Mouse (Mus musculus): ENCODE results near the gene Zfp12. TPM values are rescaled to one million over a fixed set of nuclear protein-coding genes. Genes with fewer than 3 reads are reported as not detected.
A peak's percentile ranks its signal among the peaks of the same experiment; 100 is the strongest.
"Not testable (repeated sequence)": the region's sequence is repeated elsewhere in the genome, so short reads cannot be mapped to it uniquely, and the experiment has no call there.

Gene Zfp12
- polyA plus RNA-seq (2015; fragmentation: Nextera tagmentation; extraction: Ambion mirVana): 7.4 and 8.0 TPM in 2 replicates

DNA sequence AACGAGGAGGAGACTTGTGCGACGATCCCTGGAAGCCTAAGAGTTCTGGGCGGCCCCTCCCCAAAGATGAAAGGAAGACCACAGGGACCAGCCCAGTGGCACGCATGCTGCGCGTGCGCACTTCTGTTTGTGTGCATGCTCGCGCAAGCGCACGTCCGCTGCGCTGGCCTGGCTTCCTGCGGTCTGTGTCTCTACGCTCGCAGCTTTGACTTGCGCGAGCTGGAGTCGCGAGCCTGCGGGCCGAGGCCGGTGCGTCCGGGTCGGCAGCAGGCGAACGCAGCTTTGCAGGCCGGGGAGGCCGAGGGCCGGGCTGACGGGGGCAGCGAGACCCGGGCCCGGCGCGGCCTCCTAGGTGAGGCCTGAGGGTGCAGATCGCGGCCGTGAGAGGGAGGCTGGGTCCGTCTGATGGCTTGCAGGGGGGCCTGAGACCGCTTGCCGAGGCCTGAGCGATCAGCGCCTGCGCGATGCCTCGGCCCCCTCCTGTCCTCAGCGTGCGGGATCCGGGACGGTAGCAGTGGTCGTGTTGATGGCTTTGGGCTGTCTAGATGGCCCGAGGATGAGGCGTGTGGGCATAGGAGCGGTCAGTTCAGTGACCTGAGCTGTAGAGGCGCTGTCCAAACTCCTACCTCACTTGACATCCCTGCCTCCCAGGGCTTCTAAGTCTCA is at the start of gene Zfp12:
Zfp12 (plus strand) TSS at position 136 of the 666 bp plus-strand sequence.
- H3K4me3 ChIP-seq (ENCODE audit: low read length): peak within 1 kb of the TSS; percentile 93
- peak within 1 kb of the TSS; percentile 98 for H3K27ac ChIP-seq (ENCODE audit: low read length)
- WGBS: under 1% methylated on average over 57 of the region's 58 CpGs
- 0 out of 2 replicates have a peak, but pooled peaks cover 6% of the 10 kb centered on the region for H3K4me1 ChIP-seq (ENCODE audit: control insufficient read depth, insufficient read depth, low read length)
- no peaks in the 10 kb centered on the region for H3K9me3 ChIP-seq (ENCODE audit: control insufficient read depth, low read length)
- H3K4me2 ChIP-seq (ENCODE audit: low read depth, low read length): peak within 1 kb of the TSS; percentile 83
- H3K36me3 ChIP-seq (ENCODE audit: control insufficient read depth, insufficient read depth, low read length): peaks cover 1% of the 10 kb centered on the region; the same call in 1 of the 2 replicates
- no peaks in the 10 kb centered on the region for H3K27me3 ChIP-seq (replicated peaks; ENCODE audit: control insufficient read depth, insufficient read depth, low read length)
- H3K9ac ChIP-seq (ENCODE audit: low read depth, low read length): peak within 1 kb of the TSS; percentile 96
- ATAC-seq: peak; percentile 99

DNA sequence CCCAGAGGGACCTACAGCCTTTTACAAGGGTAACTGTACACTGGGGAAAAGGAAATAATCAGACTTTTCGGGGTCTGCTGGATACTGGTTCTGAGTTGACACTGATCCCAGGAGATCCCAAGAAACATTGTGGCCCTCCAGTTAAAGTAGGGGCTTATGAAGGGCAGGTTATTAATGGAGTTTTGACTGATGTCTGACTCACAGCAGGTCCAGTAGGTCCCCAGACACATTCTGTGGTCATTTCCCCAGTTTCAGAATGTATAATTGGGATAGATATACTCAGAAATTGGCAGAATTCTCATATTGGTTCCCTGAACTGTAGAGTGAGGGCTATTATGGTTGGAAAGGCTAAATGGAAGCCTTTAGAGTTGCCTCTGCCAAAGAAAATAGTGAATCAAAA is 46.9 kb upstream of the Zfp12 start:
- not testable (repeated sequence) for H3K36me3 ChIP-seq (ENCODE audit: control insufficient read depth, insufficient read depth, low read length); ATAC-seq; H3K4me3 ChIP-seq (ENCODE audit: low read length); H3K9ac ChIP-seq (ENCODE audit: low read depth, low read length); H3K4me2 ChIP-seq (ENCODE audit: low read depth, low read length); H3K27me3 ChIP-seq (replicated peaks; ENCODE audit: control insufficient read depth, insufficient read depth, low read length); H3K4me1 ChIP-seq (ENCODE audit: control insufficient read depth, insufficient read depth, low read length); H3K27ac ChIP-seq (ENCODE audit: low read length); H3K9me3 ChIP-seq (ENCODE audit: control insufficient read depth, low read length)
- no CpG with 5 or more reads among the region's 1 CpGs for WGBS

DNA sequence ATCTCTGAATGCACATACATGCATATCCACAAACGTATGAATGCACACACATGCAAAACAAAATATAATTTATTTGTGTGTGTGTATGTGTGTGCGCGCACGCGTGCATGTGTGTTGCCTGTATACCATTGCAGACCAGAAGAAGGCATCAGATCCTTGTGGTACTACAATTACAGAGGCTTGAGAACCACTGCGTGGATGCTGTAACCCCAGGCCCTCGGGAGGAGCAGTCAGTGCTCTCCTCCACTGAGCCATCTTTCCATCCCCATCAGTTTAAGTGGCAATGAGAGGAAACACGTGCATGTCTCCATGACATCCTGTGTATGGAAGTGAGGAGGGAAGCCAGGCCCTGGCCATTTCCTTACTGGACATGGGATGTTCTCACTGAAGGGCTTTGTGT is 42.2 kb upstream of the Zfp12 start:
- ATAC-seq: no peak

DNA sequence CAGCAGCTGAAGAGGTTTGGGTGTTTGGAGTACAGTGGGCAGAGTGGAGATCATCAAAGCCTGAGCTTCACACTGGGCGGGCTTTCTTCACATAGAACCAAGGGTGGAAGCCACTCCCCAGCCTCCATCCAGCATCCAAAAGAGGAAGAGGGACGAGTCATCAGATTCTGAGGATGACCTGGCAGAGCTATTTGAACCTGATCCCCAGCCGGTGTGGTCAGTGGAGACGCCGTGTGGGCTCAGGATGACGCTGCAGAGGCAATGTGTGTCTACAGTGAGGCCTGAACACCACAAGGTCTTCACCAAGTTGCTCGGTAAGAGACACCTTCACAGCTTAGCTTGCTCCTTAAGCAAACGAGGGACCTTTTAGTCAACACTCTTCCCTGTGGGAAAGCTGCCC is 40.2 kb upstream of the Zfp12 start:
- not testable (repeated sequence) for H3K4me3 ChIP-seq (ENCODE audit: low read length); H3K27me3 ChIP-seq (replicated peaks; ENCODE audit: control insufficient read depth, insufficient read depth, low read length); H3K9ac ChIP-seq (ENCODE audit: low read depth, low read length); ATAC-seq; H3K27ac ChIP-seq (ENCODE audit: low read length); H3K9me3 ChIP-seq (ENCODE audit: control insufficient read depth, low read length); H3K4me2 ChIP-seq (ENCODE audit: low read depth, low read length); H3K36me3 ChIP-seq (ENCODE audit: control insufficient read depth, insufficient read depth, low read length); H3K4me1 ChIP-seq (ENCODE audit: control insufficient read depth, insufficient read depth, low read length)
- WGBS: 62% methylated on average over 8 of the region's 8 CpGs

More for the DNA sequence above, 42.2 kb upstream of the Zfp12 start:
- Histone ChIP-seq H3K27me3 (replicated peaks; ENCODE audit: control insufficient read depth, insufficient read depth, low read length) (no peaks in the 10 kb centered on the region), H3K9me3 (ENCODE audit: control insufficient read depth, low read length) (no peaks in the 10 kb centered on the region), H3K9ac (ENCODE audit: low read depth, low read length) (no peak overlapping the region), H3K4me2 (ENCODE audit: low read depth, low read length) (no peak overlapping the region), H3K4me1 (ENCODE audit: control insufficient read depth, insufficient read depth, low read length) (no peaks in the 10 kb centered on the region), H3K36me3 (ENCODE audit: control insufficient read depth, insufficient read depth, low read length) (no peaks in the 10 kb centered on the region), H3K27ac (ENCODE audit: low read length) (no peak overlapping the region), H3K4me3 (ENCODE audit: low read length) (no peak overlapping the region)
- WGBS: 88% methylated on average over 8 of the region's 8 CpGs

DNA sequence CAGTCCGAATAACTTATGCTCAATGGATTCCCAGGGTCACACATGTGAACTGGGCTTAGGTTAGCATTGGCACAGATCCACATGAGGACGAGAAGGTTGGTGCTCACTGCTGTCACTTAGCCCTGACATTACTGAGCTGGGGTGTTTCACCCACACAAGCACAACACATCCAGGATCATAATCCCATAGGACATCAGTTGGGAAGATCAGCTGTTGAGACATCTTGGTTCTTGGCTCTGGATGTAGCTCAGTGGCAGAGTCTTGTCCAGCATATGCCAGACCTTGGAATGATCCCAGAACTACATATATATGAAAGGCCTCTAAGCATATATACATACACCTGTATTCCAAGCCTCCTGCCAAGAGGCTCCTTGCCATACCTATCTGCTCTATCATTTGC is 39.8 kb upstream of the Zfp12 start:
- H3K36me3 ChIP-seq (ENCODE audit: control insufficient read depth, insufficient read depth, low read length): no peaks in the 10 kb centered on the region
- H3K27me3 ChIP-seq (replicated peaks; ENCODE audit: control insufficient read depth, insufficient read depth, low read length): no peaks in the 10 kb centered on the region
- ATAC-seq: no peak
- H3K9ac ChIP-seq (ENCODE audit: low read depth, low read length): no peak overlapping the region
- no peaks in the 10 kb centered on the region for H3K4me1 ChIP-seq (ENCODE audit: control insufficient read depth, insufficient read depth, low read length)
- H3K4me3 ChIP-seq (ENCODE audit: low read length): no peak overlapping the region
- H3K9me3 ChIP-seq (ENCODE audit: control insufficient read depth, low read length): no peaks in the 10 kb centered on the region
- 80% methylated on average over 2 of the region's 2 CpGs for WGBS
- no peak overlapping the region for H3K27ac ChIP-seq (ENCODE audit: low read length)
- H3K4me2 ChIP-seq (ENCODE audit: low read depth, low read length): no peak overlapping the region

DNA sequence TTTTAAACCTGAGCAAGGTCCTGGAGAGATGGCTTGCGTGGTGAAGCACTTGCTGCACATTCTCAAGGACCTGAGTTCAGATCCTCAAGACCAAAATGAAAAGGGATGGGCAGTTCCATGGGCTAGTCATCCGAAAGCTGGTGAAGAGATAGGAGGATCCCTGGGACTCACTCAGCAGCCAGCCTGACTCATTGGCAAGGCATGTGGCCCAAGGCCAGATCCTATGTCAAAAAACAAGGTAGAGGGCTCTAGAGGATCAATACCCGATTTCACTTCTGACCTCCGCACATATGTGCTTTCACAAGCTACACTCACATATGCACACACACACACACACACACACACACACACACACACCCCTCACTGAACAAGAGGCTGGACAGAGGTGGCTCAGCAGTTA is 38.5 kb upstream of the Zfp12 start:
- no peak for ATAC-seq
- no peaks in the 10 kb centered on the region for H3K27me3 ChIP-seq (replicated peaks; ENCODE audit: control insufficient read depth, insufficient read depth, low read length)
- H3K4me2 ChIP-seq (ENCODE audit: low read depth, low read length): no peak overlapping the region
- H3K9ac ChIP-seq (ENCODE audit: low read depth, low read length): no peak overlapping the region
- H3K9me3 ChIP-seq (ENCODE audit: control insufficient read depth, low read length): no peaks in the 10 kb centered on the region
- H3K4me3 ChIP-seq (ENCODE audit: low read length): no peak overlapping the region
- WGBS: 82% methylated on average over 4 of the region's 4 CpGs
- H3K27ac ChIP-seq (ENCODE audit: low read length): no peak overlapping the region
- H3K36me3 ChIP-seq (ENCODE audit: control insufficient read depth, insufficient read depth, low read length): no peaks in the 10 kb centered on the region
- H3K4me1 ChIP-seq (ENCODE audit: control insufficient read depth, insufficient read depth, low read length): no peaks in the 10 kb centered on the region

DNA sequence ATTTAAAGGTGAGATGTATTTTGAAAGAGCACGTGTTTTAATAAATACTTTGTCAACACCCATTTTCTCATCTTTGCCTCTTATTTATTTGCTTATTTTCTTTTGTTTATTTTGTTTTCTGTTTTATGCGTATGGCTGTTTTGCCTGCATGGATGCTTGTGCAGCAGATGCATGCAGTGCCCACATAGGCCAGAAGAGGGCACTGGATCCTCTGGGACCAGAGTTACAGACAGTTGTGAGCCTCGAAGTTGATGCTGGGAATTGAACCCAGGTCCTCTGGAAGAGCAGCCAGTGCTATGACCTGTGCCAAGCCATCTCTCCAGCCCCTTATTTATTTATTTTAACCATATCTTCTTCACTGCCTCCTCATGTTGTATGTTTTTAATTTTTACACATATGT is 29.9 kb upstream of the Zfp12 start:
- no peak for ATAC-seq
- Histone ChIP-seq H3K27ac (ENCODE audit: low read length) (no peak overlapping the region), H3K9ac (ENCODE audit: low read depth, low read length) (no peak overlapping the region), H3K4me1 (ENCODE audit: control insufficient read depth, insufficient read depth, low read length) (no peaks in the 10 kb centered on the region), H3K9me3 (ENCODE audit: control insufficient read depth, low read length) (peaks cover 6% of the 10 kb centered on the region; the same call in 1 of the 2 replicates), H3K27me3 (replicated peaks; ENCODE audit: control insufficient read depth, insufficient read depth, low read length) (no peaks in the 10 kb centered on the region), H3K4me3 (ENCODE audit: low read length) (no peak overlapping the region), H3K36me3 (ENCODE audit: control insufficient read depth, insufficient read depth, low read length) (no peaks in the 10 kb centered on the region), H3K4me2 (ENCODE audit: low read depth, low read length) (no peak overlapping the region)
- 77% methylated on average over 3 of the region's 3 CpGs for WGBS

DNA sequence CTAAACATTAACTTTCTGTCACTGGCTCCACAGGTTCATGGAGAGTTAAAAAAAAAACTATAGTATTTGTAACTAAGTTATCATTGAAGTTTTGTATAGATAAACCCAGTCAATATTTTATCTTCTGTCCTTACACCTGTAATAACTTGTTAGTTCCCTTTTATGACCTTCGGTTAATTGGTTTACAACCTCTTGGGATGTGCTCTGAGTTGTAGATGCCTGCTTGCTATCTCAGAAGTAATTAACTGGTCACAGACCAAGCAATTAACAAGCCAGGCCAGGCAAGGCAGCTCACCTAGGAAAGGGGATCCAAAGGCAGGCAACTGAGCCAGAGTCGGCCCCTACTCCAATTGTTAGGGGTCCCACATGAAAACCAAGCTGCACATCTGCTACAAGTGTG is 21.1 kb upstream of the Zfp12 start:
- Histone ChIP-seq H3K27ac (ENCODE audit: low read length) (no peak overlapping the region), H3K9ac (ENCODE audit: low read depth, low read length) (no peak overlapping the region), H3K36me3 (ENCODE audit: control insufficient read depth, insufficient read depth, low read length) (no peaks in the 10 kb centered on the region), H3K27me3 (replicated peaks; ENCODE audit: control insufficient read depth, insufficient read depth, low read length) (peaks cover 2% of the 10 kb centered on the region; the same call in 1 of the 2 replicates), H3K4me3 (ENCODE audit: low read length) (no peak overlapping the region), H3K4me2 (ENCODE audit: low read depth, low read length) (no peak overlapping the region), H3K4me1 (ENCODE audit: control insufficient read depth, insufficient read depth, low read length) (peaks cover 3% of the 10 kb centered on the region; the same call in 1 of the 2 replicates), H3K9me3 (ENCODE audit: control insufficient read depth, low read length) (no peaks in the 10 kb centered on the region)
- WGBS: 46% methylated on average over 2 of the region's 2 CpGs
- ATAC-seq: peak; percentile 93

DNA sequence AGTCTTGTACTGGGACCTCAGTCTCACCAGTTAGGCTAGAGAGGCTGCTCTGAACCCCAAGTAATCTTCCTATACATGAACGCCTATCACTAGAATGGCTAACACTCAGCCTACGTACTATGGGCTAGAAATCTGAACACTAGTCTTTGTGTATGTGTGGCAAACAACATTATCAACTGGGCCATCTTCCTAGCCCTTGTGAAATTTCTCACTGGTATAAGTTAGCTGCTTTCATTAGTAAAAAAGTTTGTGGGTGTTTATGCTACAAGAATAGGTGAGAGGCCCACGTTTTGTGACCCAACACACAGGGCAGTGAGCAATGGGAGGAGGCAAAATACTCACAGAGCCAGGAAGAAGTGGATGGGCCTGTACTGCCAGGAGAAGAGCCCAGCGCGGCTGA is 14.0 kb upstream of the Zfp12 start:
- Histone ChIP-seq H3K36me3 (ENCODE audit: control insufficient read depth, insufficient read depth, low read length) (no peaks in the 10 kb centered on the region), H3K9me3 (ENCODE audit: control insufficient read depth, low read length) (no peaks in the 10 kb centered on the region), H3K4me2 (ENCODE audit: low read depth, low read length) (no peak overlapping the region), H3K4me3 (ENCODE audit: low read length) (no peak overlapping the region), H3K4me1 (ENCODE audit: control insufficient read depth, insufficient read depth, low read length) (no peaks in the 10 kb centered on the region), H3K27me3 (replicated peaks; ENCODE audit: control insufficient read depth, insufficient read depth, low read length) (no peaks in the 10 kb centered on the region), H3K9ac (ENCODE audit: low read depth, low read length) (no peak overlapping the region), H3K27ac (ENCODE audit: low read length) (no peak overlapping the region)
- no peak for ATAC-seq
- WGBS: 65% methylated on average over 5 of the region's 5 CpGs

DNA sequence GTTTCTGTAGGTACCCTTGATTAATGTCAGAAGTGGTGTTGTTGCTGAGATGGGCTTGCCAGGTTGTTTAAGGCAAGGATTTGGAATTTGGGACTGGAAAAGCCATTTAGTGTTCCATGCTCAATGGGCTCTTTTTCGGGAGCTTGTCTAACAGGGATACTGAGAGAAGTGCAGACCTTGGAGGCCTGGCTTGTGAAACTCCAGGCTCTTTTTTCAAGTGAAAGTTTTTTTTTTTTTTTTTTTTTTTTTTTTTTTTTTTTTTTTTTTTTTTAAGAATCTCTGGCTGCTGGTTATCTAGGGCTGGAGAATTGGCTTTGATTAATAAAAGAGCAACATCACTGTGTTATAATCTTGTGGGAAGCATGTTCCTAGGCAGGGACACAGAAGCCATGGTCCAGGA is 12.7 kb upstream of the Zfp12 start:
- H3K27ac ChIP-seq (ENCODE audit: low read length): no peak overlapping the region
- no peak overlapping the region for H3K9ac ChIP-seq (ENCODE audit: low read depth, low read length)
- 71% methylated on average over 1 of the region's 1 CpGs for WGBS
- ATAC-seq: no peak
- H3K4me3 ChIP-seq (ENCODE audit: low read length): no peak overlapping the region
- H3K27me3 ChIP-seq (replicated peaks; ENCODE audit: control insufficient read depth, insufficient read depth, low read length): no peaks in the 10 kb centered on the region
- H3K9me3 ChIP-seq (ENCODE audit: control insufficient read depth, low read length): no peaks in the 10 kb centered on the region
- H3K4me1 ChIP-seq (ENCODE audit: control insufficient read depth, insufficient read depth, low read length): no peaks in the 10 kb centered on the region
- H3K36me3 ChIP-seq (ENCODE audit: control insufficient read depth, insufficient read depth, low read length): no peaks in the 10 kb centered on the region
- no peak overlapping the region for H3K4me2 ChIP-seq (ENCODE audit: low read depth, low read length)
